Mouse (Mus musculus): Measurements from ENCODE around the gene Rnase1. TPM values are rescaled to one million over a fixed set of nuclear protein-coding genes. Genes with fewer than 3 reads are reported as not detected.

The Rnase1 gene
- polyA plus RNA-seq, 1 experiment, result not detected

DNA sequence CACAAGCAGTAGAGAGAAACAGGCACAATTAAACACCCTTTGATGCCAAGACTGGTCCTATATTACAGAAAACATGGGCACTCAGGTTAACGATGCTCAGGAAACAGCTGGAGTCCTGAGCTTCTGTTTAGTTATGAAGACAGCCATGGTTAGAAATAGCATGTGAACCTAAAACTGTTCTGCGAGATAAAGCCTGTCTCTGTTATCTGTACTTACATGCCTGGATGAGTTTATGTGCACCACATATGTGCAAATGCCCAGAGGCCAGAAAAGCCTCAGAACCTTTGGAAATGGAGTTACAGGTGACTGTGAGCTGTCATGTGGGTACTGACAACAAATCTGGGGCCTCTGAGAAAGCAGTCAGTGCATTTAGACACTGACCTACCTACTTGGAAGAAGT, 2.6 kb downstream of the Rnase1 start:
- Histone ChIP-seq H3K4me3 (ENCODE audit: insufficient read depth, low read depth, low read length) (no peak overlapping the region), H3K27ac (ENCODE audit: insufficient read depth, low read depth, low read length) (no peak overlapping the region), H3K4me1 (ENCODE audit: control insufficient read depth, insufficient read depth, low read length) (no peaks in the 10 kb centered on the region)
- WGBS, result 74% methylated on average over 2 of the region's 2 CpGs
- no peak for TF ChIP-seq POLR2A (IDR thresholded peaks at IDR 0.05; ENCODE audit: insufficient read depth, low read depth, low read length)
- no peak for TF ChIP-seq CTCF (IDR thresholded peaks at IDR 0.05; ENCODE audit: insufficient read depth, low read depth, low read length)

DNA sequence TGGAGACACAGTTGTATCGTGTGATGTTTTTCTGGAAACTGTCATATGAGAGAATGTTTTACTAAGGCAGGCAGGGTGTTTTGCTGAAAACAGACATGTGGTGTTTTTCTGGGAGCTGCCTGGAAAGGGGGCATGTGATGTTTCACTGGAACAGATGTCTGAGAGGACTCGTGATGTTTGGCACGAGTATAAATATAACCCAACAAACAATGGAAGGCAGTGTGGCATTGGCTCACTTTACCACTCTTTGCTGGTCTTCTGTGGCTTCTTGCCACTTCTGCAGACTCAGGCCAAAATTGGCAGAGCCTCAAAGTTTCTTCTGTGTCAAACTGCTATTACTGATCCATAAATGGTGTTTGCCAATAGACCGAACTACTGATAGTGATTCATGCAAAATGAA, 3.3 kb downstream of the Rnase1 start:
- 21% methylated on average over 4 of the region's 4 CpGs for WGBS
- Histone ChIP-seq H3K4me3 (ENCODE audit: insufficient read depth, low read depth, low read length) (no peak overlapping the region), H3K27ac (ENCODE audit: insufficient read depth, low read depth, low read length) (no peak overlapping the region), H3K4me1 (ENCODE audit: control insufficient read depth, insufficient read depth, low read length) (no peaks in the 10 kb centered on the region)
- TF ChIP-seq POLR2A (IDR thresholded peaks at IDR 0.05; ENCODE audit: insufficient read depth, low read depth, low read length) (no peak), CTCF (IDR thresholded peaks at IDR 0.05; ENCODE audit: insufficient read depth, low read depth, low read length) (no peak)

DNA sequence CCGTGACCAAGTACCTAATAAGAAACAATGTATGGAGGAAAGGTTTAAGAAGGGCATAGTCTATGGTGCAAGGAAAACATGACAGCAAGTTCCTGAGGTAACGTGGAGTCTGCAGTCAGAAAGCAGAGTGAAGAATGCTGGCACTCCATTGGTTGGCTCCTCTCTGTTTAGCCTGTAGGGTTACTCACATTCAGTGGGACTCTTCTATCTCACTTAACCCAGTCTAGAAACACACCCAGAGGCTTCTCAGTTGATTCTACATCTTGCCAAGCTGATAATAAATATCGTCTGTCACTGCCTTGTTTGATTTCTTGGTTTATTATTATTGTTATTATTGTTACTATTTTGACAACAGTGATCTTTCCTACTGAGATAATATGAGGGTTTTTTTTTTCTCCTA, 4.0 kb downstream of the Rnase1 start:
- Histone ChIP-seq H3K4me1 (ENCODE audit: control insufficient read depth, insufficient read depth, low read length) (no peaks in the 10 kb centered on the region), H3K27ac (ENCODE audit: insufficient read depth, low read depth, low read length) (no peak overlapping the region), H3K4me3 (ENCODE audit: insufficient read depth, low read depth, low read length) (no peak overlapping the region)
- no peak for TF ChIP-seq CTCF (IDR thresholded peaks at IDR 0.05; ENCODE audit: insufficient read depth, low read depth, low read length)
- TF ChIP-seq POLR2A (IDR thresholded peaks at IDR 0.05; ENCODE audit: insufficient read depth, low read depth, low read length), result no peak
- WGBS, result 70% methylated on average over 3 of the region's 3 CpGs

DNA sequence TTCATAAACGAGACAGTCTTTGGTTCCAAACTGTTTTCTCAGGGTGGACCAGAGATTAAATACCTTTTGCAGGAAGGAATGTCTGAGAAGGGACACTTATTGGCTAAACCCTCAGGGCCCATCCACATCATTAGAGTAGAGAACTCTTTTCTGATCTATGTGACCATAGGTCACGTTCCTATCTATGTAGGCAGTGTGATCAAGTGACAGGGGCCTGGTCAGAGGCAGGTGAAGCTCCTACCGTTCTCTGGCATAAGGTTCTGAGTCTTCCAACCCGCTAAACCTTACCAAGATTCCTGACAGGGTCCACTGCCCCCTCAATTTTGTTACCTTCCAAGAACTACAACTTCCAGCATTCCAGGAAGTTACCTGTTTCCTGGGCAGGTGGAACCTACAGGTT, 4.5 kb downstream of the Rnase1 start:
- 91% methylated on average over 4 of the region's 4 CpGs for WGBS
- no peaks in the 10 kb centered on the region for H3K4me1 ChIP-seq (ENCODE audit: control insufficient read depth, insufficient read depth, low read length)
- no peak overlapping the region for H3K4me3 ChIP-seq (ENCODE audit: insufficient read depth, low read depth, low read length)
- H3K27ac ChIP-seq (ENCODE audit: insufficient read depth, low read depth, low read length), result no peak overlapping the region
- no peak for TF ChIP-seq CTCF (IDR thresholded peaks at IDR 0.05; ENCODE audit: insufficient read depth, low read depth, low read length)
- no peak for TF ChIP-seq POLR2A (IDR thresholded peaks at IDR 0.05; ENCODE audit: insufficient read depth, low read depth, low read length)

DNA sequence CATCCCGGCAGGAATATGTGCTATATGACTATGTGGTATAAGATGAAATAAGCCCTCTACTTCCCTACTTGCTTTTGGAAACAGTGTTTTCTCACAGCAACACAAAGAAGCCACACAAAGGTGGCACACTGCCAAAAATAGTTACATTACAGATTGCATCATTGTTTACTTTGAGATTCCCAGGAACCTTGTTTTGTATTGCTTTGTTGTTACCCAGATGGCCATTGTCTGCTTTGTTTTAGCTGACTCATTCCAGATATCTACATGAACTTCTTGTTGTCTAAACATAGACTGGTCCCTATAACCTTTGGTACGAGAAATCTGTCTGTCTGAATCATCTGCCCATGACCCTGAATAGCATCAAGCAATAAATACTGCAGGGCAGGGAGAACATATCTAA, 6.2 kb downstream of the Rnase1 start:
- no peak for TF ChIP-seq POLR2A (IDR thresholded peaks at IDR 0.05; ENCODE audit: insufficient read depth, low read depth, low read length)
- TF ChIP-seq CTCF (IDR thresholded peaks at IDR 0.05; ENCODE audit: insufficient read depth, low read depth, low read length), result no peak
- 71% methylated on average over 2 of the region's 2 CpGs for WGBS
- Histone ChIP-seq H3K27ac (ENCODE audit: insufficient read depth, low read depth, low read length) (no peak overlapping the region), H3K4me1 (ENCODE audit: control insufficient read depth, insufficient read depth, low read length) (no peaks in the 10 kb centered on the region), H3K4me3 (ENCODE audit: insufficient read depth, low read depth, low read length) (no peak overlapping the region)

DNA sequence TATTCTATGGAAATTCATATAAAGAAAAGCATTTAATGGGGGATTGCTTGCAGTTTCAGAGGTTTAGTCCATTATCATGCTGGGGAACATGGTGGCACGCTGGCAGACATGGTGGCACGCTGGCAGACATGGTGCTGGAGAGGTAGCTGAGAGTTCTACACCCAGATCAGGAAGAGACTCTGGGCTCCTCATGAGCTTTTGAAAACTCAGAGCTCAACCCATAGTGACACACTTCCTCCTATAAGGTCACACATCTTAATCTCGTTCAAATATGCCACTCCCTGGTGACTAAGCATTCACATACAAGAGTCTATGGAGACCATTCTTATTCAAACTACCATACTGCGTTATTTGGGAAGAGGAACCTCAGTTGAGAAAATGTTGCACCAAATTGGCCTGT, 14.2 kb downstream of the Rnase1 start:
- WGBS, result 87% methylated on average over 4 of the region's 4 CpGs

DNA sequence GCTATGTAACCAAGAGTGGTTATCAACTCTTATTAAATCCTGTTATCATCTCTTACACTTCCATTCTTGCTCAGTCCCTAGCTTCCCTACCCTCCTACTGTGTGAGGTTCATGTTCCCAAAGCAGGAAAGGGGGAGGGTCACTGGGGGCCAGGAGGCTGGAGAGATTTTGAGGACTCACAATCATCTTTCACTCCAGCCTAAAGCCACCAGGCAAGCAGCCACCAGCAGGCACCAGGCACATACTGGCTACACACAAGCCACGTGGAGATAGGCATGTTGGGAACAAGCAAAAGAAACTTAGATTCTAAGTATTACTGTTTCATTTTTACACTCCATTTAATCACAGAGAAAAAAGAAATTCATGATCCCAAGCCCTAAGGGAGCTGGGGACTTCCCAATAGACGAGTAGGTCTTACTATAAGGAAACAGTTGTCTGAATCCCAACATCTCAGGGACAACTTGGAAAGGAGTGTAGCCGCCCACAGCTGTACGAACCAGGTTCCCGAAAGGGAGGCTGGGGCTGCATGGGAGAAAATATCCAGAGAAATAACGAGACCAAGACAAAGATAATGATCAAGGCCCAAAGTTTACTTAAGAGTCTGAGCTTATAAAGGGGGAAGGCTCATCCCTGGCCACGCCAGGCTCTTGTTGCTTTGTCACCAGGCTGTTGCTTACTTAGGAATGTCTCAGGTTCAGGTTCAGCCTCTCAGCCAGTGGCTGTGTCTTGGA, 15.3 kb downstream of the Rnase1 start:
- WGBS, result 76% methylated on average over 7 of the region's 7 CpGs
- H3K4me1 ChIP-seq (ENCODE audit: control insufficient read depth, insufficient read depth, low read length), result no peaks in the 10 kb centered on the region
- TF ChIP-seq POLR2A (IDR thresholded peaks at IDR 0.05; ENCODE audit: insufficient read depth, low read depth, low read length), result no peak
- TF ChIP-seq CTCF (IDR thresholded peaks at IDR 0.05; ENCODE audit: insufficient read depth, low read depth, low read length), result no peak

More for the DNA sequence above, 14.2 kb downstream of the Rnase1 start:
- Histone ChIP-seq H3K4me3 (ENCODE audit: insufficient read depth, low read depth, low read length) (no peak overlapping the region), H3K4me1 (ENCODE audit: control insufficient read depth, insufficient read depth, low read length) (no peaks in the 10 kb centered on the region), H3K27ac (ENCODE audit: insufficient read depth, low read depth, low read length) (no peak overlapping the region)
- no peak for TF ChIP-seq POLR2A (IDR thresholded peaks at IDR 0.05; ENCODE audit: insufficient read depth, low read depth, low read length)
- no peak for TF ChIP-seq CTCF (IDR thresholded peaks at IDR 0.05; ENCODE audit: insufficient read depth, low read depth, low read length)

DNA sequence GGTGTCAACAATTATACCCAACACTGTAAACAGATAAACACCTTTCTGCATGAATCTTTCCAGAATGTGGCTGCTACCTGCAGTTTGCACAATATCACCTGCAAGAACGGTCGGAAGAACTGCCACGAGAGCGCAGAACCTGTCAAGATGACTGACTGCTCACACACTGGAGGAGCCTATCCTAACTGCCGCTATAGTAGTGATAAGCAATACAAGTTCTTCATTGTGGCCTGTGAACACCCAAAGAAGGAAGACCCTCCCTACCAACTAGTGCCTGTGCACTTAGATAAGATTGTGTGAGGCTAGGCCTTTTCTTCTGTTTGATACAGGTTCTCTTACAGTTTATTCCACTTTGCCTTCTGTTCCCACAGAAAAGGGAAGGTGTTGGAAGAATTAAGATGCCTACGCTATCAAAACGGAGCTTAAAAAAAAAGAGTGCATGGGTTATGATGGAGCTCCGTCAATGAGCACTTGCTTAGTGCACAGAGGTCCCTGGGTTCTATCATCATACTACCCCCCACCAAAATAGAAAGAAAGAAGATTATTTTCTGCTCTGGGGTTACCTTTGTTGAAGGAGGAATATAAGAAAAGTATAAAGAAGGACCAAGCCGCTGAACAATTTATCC, 16.2 kb downstream of the Rnase1 start:
- 92% methylated on average over 9 of the region's 9 CpGs for WGBS
- TF ChIP-seq POLR2A (IDR thresholded peaks at IDR 0.05; ENCODE audit: insufficient read depth, low read depth, low read length) (no peak), CTCF (IDR thresholded peaks at IDR 0.05; ENCODE audit: insufficient read depth, low read depth, low read length) (no peak)
- H3K4me3 ChIP-seq (ENCODE audit: insufficient read depth, low read depth, low read length), result no peak overlapping the region
- no peaks in the 10 kb centered on the region for H3K4me1 ChIP-seq (ENCODE audit: control insufficient read depth, insufficient read depth, low read length)
- H3K27ac ChIP-seq (ENCODE audit: insufficient read depth, low read depth, low read length), result no peak overlapping the region

More for the DNA sequence above, 15.3 kb downstream of the Rnase1 start:
- Histone ChIP-seq H3K27ac (ENCODE audit: insufficient read depth, low read depth, low read length) (no peak overlapping the region), H3K4me3 (ENCODE audit: insufficient read depth, low read depth, low read length) (no peak overlapping the region)

DNA sequence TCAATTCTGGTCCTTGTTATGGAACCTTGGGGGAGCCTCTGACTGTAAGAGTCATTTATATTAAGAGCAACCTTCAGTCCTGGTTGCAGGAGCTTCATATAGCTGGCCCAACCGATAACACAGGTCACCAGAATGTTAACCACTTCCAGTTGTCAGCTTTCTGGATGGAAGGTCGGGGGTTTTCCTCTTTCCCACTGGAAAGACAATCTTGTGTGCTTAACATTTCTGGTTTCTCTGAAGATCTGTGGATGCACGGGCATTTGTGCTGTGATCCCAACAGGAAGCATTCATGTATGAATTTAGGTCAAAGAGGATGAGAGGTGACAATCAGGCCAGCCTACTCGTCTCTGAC, 17.0 kb downstream of the Rnase1 start:
- WGBS, result 86% methylated on average over 4 of the region's 4 CpGs
- TF ChIP-seq CTCF (IDR thresholded peaks at IDR 0.05; ENCODE audit: insufficient read depth, low read depth, low read length), result no peak
- TF ChIP-seq POLR2A (IDR thresholded peaks at IDR 0.05; ENCODE audit: insufficient read depth, low read depth, low read length), result no peak
- Histone ChIP-seq H3K4me1 (ENCODE audit: control insufficient read depth, insufficient read depth, low read length) (no peaks in the 10 kb centered on the region), H3K27ac (ENCODE audit: insufficient read depth, low read depth, low read length) (no peak overlapping the region), H3K4me3 (ENCODE audit: insufficient read depth, low read depth, low read length) (no peak overlapping the region)

All from olfactory bulb, adult 2 months (tissue).